Mouse (Mus musculus) stomach, postnatal 0 days (tissue): Measurements from ENCODE around the gene Fbxo8.

Experiments
- CTCF ChIP-seq: IDR thresholded peaks from 2 replicates; pipeline ENCODE4 v1.5.1; 2016; ENCODE audit warnings: antibody characterized with exemption, low read depth, mild to moderate bottlenecking, moderate library complexity
- EP300 ChIP-seq: optimal IDR thresholded peaks from 2 replicates; pipeline ENCODE3; 2016; ENCODE audit warnings: antibody characterized with exemption

GRCm38 (mm10) chr8:56619056-56619455, 68.2 kb downstream of the Fbxo8 start:
- TF ChIP-seq CTCF (no peak), EP300 (no peak)
